Mouse (Mus musculus): Measurements from ENCODE around the gene Echdc3.

DNA sequence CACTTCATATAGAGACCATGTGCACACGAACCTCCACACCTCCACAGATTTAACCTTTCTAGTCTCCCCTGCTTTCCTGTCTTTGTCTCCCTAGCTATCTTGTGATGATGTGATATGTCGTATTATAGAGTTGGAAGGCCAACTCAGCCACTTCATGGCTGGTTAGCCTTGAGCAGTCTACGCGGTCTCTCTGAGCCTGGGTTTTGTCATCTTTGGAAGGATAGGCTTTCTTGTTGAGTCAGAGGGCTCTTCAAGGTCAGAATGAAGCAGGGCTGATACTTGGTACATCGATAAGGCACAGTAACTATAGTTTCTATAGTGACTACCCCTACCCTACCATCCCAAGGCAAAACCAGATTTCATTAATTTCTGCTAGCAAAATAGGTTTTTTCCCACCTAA lies 28.6 kb upstream of the Echdc3 start:
- TF ChIP-seq CTCF (IDR thresholded peaks at IDR 0.05; ENCODE audit: low read depth) = no peak
- TF ChIP-seq EP300 (IDR thresholded peaks at IDR 0.05; ENCODE audit: low read depth) = no peak

Data from heart, postnatal 0 days (tissue).